Mouse (Mus musculus): ENCODE measurements at regions not wholly inside any gene's neighbourhood (a gene's known extent, or its start where the extent isn't known, plus 50 kb on each side); places are given as distances from the start of the nearest gene placed in this dataset.

DNA sequence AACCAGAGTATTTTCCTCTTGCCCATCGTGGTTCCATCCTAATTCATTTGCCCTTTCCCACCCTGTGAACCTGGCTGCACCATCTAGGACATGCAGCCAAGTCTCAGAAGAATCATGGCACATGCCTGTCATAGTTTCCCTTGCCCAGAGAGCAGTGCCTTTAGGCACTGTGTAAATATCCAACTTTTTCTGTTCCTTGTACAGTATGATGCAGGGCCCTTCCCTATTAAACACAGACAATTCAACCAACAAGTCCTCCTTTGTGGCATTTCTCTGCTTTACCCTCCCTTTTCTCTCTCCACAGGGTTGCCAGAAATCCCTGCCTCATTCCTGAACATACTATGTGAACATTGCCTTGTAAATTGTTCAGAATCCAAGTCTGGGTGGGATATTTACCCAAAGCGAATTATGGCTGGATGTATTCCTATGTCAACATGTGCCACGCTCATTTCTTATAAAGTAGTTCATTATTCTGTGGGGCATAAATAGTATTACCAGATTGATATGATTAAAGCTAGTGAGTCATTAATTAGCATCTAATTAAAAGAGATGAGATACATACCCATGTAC is 349.1 kb downstream of the Insc start:
- Histone ChIP-seq H3K4me1 (no peaks in the 10 kb centered on the region), H3K36me3 (no peaks in the 10 kb centered on the region), H3K9me3 (no peaks in the 10 kb centered on the region), H3K27ac (no peak overlapping the region), H3K27me3 (ENCODE audit: insufficient read depth, poor library complexity, severe bottlenecking) (no peaks in the 10 kb centered on the region), H3K4me3 (no peak overlapping the region)
- WGBS: 83% methylated on average over 3 of the region's 3 CpGs
- DNase-seq (ENCODE audit: low spot score): no peak

DNA sequence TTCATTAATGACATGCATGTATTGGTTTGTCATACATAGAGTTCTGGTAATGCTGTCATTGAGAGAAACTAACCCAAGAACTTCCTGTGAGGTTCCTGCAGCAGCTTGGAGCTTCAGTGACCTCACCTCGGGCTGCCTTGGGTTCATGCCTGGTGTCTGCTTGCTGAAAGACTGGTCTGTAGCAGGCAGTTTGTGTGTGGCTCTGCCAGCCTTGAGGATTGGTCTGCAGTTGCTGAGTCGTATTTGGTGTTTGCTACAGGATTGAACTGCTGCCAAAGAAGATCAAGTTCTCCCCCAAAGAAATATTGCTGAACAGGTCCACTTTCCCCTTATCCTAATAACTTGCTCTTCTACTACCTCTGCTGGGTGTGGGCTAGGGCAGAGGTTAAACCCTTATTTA is 362.5 kb downstream of the Insc start:
- no peak for DNase-seq (ENCODE audit: low spot score)
- 53% methylated on average over 2 of the region's 2 CpGs for WGBS
- H3K27ac ChIP-seq: no peak overlapping the region
- no peak overlapping the region for H3K4me3 ChIP-seq
- no peaks in the 10 kb centered on the region for H3K36me3 ChIP-seq
- no peaks in the 10 kb centered on the region for H3K27me3 ChIP-seq (ENCODE audit: insufficient read depth, poor library complexity, severe bottlenecking)
- H3K4me1 ChIP-seq: no peaks in the 10 kb centered on the region
- H3K9me3 ChIP-seq: no peaks in the 10 kb centered on the region

DNA sequence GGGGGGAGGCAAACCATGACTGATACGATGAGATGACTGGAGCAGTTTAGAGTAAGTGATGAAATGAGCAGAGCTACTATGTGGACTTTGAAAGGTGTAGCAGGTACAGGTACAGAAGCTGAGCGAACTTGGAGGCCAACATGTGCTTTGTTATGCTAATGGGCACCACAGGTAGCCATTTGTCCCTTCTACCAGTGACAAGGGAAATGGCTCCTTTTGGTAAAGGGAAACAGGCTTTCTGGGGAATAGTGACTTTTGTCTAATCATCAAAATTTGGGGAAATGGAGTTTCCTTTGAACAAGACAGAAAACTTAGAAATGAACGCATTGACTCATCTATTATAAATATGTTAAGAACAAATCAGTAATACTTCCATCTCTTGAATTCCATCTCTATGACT is 368.8 kb downstream of the Insc start:
- Histone ChIP-seq H3K4me3 (no peak overlapping the region), H3K27ac (no peak overlapping the region), H3K4me1 (no peaks in the 10 kb centered on the region), H3K27me3 (ENCODE audit: insufficient read depth, poor library complexity, severe bottlenecking) (no peaks in the 10 kb centered on the region), H3K36me3 (no peaks in the 10 kb centered on the region), H3K9me3 (no peaks in the 10 kb centered on the region)
- WGBS: 51% methylated on average over 3 of the region's 3 CpGs
- DNase-seq (ENCODE audit: low spot score): no peak

DNA sequence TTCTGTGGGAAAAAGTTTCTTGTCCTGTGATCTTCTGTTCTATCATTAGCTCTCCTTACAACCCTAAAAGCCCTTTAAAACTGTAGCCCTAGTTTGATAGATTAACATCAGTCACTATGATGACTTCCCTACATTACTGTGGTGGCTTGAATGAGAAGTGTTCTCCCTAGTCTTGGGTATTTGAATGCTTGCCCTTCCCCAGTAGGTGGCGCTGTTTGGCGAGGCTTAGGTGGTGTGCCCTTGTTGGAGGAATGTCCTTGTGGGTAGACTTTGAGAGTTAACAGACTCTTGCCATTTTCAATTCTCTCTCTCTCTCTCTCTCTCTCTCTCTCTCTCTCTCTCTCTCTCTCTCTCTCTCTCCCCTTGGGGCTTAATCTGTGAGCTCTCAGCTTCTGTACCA is 379.8 kb downstream of the Insc start:
- DNase-seq (ENCODE audit: low spot score): no peak

DNA sequence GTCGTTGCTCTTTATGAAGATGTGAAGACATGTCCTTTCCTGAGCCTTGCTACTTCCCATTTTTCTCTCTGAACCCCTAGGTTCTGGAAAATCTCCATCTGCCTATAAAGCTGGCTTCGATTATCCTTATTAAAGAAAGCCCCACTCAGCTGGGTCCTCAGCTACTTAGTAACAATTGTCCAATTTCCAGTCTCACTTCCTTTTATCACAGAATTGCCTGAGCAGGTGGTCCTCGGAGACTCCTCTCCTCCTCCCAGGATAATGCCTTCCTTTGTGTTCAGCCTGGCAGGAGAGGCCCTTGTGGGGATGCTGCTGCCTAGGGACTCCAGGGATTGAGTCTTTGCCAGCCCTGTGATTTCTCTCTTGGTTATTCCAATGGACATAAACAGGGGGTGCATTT is 385.5 kb downstream of the Insc start:
- 66% methylated on average over 3 of the region's 3 CpGs for WGBS
- no peaks in the 10 kb centered on the region for H3K36me3 ChIP-seq
- no peak overlapping the region for H3K4me3 ChIP-seq
- H3K27ac ChIP-seq: no peak overlapping the region; the same call in 1 of the 2 replicates
- peaks cover 17% of the 10 kb centered on the region; the same call in 1 of the 2 replicates for H3K4me1 ChIP-seq
- no peak for DNase-seq (ENCODE audit: low spot score)
- no peaks in the 10 kb centered on the region for H3K9me3 ChIP-seq
- H3K27me3 ChIP-seq (ENCODE audit: insufficient read depth, poor library complexity, severe bottlenecking): no peaks in the 10 kb centered on the region

More for the DNA sequence above, 379.8 kb downstream of the Insc start:
- H3K27ac ChIP-seq: no peak overlapping the region
- peaks cover 14% of the 10 kb centered on the region; the same call in 1 of the 2 replicates for H3K4me1 ChIP-seq
- H3K9me3 ChIP-seq: no peaks in the 10 kb centered on the region
- H3K36me3 ChIP-seq: no peaks in the 10 kb centered on the region
- H3K4me3 ChIP-seq: no peak overlapping the region
- 33% methylated on average over 2 of the region's 2 CpGs for WGBS
- H3K27me3 ChIP-seq (ENCODE audit: insufficient read depth, poor library complexity, severe bottlenecking): no peaks in the 10 kb centered on the region

DNA sequence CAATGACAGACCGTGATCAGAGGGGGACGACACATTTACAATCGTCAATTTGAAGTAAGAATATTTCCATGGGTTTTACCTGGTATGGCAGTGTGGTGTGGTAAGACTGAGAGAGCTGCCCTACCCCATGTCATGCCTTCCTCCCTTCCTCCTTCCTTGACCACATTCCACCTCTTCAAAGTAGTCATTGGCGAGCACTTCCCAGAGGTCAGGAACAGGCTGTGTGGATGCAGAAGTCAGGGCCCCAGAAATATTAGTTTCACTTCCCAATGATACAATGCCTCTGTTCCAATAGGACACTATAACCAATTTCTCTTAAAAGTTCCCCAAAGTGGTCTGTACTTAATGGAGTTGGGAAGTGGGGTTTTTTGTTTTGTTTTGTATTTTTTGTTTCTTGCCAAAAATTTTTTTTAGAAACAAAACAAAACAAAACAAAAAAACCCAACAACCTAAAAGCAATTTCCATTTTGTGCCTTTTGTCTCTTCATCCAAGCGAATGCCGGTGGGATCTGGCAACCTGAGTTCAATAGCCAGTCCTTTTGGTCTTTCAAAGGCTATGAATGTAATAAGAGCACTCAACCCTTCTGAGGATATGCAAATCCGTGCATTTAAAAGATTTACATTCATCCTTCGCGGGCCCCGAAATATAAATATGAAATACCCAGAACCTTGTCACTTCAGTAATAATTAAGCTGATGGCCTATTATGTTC is 387.9 kb downstream of the Insc start:
- no peak for DNase-seq (ENCODE audit: low spot score)
- no peaks in the 10 kb centered on the region for H3K9me3 ChIP-seq
- H3K27ac ChIP-seq: no peak overlapping the region
- H3K4me1 ChIP-seq: peaks cover 17% of the 10 kb centered on the region; the same call in 1 of the 2 replicates
- H3K36me3 ChIP-seq: no peaks in the 10 kb centered on the region
- no peak overlapping the region for H3K4me3 ChIP-seq
- 89% methylated on average over 10 of the region's 10 CpGs for WGBS
- no peaks in the 10 kb centered on the region for H3K27me3 ChIP-seq (ENCODE audit: insufficient read depth, poor library complexity, severe bottlenecking)

DNA sequence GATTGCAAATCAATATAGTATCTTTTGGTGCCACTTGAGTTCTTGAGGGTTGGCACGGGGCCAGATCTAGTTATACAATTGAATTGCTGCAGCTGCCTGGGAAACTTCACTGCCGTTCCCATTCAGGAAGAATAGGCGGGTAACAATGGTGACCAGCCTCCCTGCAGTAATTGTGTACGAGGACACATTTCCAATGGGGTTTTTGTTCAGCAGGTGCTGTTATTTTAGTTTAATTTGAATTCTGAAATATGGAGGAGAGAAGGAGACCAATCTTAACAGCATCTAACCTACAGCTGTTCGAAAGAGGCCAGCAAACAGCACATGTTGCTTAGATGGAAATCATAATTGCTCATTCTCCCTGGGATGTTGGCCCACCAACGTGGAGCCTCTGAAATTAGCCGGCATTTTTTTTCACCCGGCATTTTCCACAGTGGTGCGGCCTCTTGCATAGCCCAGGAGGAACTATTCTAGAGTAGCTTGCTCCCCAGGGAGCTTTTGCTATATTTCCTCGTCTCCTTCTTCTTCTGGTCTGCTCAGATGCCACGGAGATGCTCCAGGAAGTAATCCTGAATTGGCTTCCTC is 388.6 kb downstream of the Insc start:
- no peak for DNase-seq (ENCODE audit: low spot score)

DNA sequence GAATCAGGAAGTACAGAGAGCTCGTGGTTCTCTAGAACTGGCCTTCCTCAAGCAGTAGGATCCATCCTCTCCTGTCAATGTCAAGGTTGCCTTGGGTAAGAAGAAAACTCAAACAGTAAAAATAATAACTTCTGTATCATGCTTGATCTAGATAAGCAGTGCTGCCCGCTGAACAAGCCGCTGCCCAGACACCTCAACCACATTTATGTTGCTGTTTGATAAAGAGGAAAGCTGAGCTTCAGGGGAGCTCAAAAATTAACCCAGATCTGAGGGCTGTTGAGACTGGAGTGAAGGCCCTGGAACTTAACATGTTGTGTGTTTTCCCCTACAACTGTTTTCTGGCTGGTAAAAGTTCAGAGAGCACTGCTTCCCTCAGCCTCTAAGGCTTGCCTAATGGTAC is 389.1 kb downstream of the Insc start:
- WGBS: 76% methylated on average over 3 of the region's 3 CpGs
- Histone ChIP-seq H3K27ac (no peak overlapping the region), H3K36me3 (no peaks in the 10 kb centered on the region), H3K4me1 (peaks cover 10% of the 10 kb centered on the region; the same call in 1 of the 2 replicates), H3K9me3 (no peaks in the 10 kb centered on the region), H3K27me3 (ENCODE audit: insufficient read depth, poor library complexity, severe bottlenecking) (no peaks in the 10 kb centered on the region), H3K4me3 (no peak overlapping the region)
- no peak for DNase-seq (ENCODE audit: low spot score)

More for the DNA sequence above, 388.6 kb downstream of the Insc start:
- H3K27me3 ChIP-seq (ENCODE audit: insufficient read depth, poor library complexity, severe bottlenecking): no peaks in the 10 kb centered on the region
- no peak overlapping the region for H3K27ac ChIP-seq
- 74% methylated on average over 11 of the region's 11 CpGs for WGBS
- peaks cover 15% of the 10 kb centered on the region; the same call in 1 of the 2 replicates for H3K4me1 ChIP-seq
- no peak overlapping the region for H3K4me3 ChIP-seq
- no peaks in the 10 kb centered on the region for H3K9me3 ChIP-seq
- no peaks in the 10 kb centered on the region for H3K36me3 ChIP-seq

DNA sequence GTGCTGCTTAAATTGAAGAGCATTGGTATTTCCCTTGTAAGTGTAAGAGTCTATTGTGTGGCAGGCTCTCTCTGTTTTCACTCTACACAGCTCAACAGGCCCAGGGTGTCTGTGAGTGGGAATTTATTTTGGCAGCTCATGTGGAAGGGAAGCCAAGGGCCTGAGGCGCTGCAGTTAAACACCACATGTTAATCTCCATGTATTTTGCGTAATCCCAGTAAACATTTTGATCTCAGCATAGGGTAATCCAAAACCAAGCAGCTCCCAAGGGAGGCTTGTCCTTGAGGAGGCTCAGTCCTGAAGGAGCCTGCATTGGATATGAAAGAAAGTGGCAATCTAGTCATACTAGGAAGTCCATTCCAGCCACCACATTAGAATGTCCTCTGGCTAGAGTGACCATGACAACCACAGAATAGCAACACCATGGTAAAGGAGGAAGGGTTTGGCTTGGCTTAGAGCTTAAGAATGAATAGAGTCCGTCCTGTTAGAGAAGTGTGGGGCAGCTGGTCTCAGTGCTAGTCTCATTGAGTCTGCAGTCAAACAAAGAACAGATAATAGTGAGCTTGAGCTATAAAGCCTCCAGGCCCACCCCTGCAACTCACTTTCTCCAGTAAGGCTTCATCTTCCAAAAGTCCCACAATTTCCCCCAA is 391.6 kb downstream of the Insc start:
- Histone ChIP-seq H3K9me3 (no peaks in the 10 kb centered on the region), H3K27ac (no peak overlapping the region), H3K27me3 (ENCODE audit: insufficient read depth, poor library complexity, severe bottlenecking) (no peaks in the 10 kb centered on the region), H3K4me1 (no peaks in the 10 kb centered on the region), H3K4me3 (no peak overlapping the region), H3K36me3 (no peaks in the 10 kb centered on the region)
- DNase-seq (ENCODE audit: low spot score): no peak
- WGBS: 82% methylated on average over 3 of the region's 3 CpGs

DNA sequence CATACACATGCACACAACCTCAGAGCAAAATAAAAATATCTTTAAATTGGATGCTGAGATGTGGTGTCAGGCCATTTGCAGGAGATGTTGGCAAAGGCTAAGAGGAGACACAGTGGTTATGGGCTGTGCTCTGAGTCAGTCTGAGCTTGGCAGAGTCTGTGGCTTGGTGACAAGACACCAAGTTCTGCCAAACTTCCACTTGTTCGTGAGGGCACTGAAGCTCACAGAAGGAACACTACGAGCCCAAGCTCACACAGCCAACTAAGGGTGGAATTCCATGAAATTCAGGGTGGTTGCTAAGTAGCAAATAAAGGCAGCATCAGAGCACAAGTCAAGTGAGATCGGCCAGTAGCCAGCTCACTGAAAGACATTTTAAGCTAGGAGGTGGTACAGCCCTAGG is 396.8 kb downstream of the Insc start:
- no peaks in the 10 kb centered on the region for H3K27me3 ChIP-seq (ENCODE audit: insufficient read depth, poor library complexity, severe bottlenecking)
- H3K9me3 ChIP-seq: no peaks in the 10 kb centered on the region
- no peak overlapping the region for H3K4me3 ChIP-seq
- no peaks in the 10 kb centered on the region for H3K4me1 ChIP-seq
- no peak overlapping the region for H3K27ac ChIP-seq
- WGBS: 82% methylated on average over 3 of the region's 3 CpGs
- no peaks in the 10 kb centered on the region for H3K36me3 ChIP-seq
- DNase-seq (ENCODE audit: low spot score): no peak

DNA sequence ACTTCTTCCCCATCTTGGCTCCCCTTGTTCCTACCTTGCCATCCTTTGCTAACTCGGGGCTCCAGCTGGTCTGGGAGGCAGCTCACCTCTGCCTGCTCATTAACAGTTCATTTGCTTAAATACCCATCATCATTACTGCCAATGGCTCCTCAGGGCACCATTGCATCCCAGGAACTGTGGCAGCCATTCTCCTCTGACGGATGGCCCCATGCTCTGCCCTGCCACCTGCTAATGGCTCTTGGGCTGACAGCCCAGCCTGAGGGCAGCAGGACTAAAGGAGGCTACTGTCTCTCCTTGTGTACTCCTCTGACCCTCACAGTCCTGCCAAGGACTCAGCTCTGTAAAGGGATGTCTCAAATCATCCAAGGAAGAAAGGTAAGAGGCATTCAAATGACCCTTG is 398.7 kb downstream of the Insc start:
- Histone ChIP-seq H3K9me3 (no peaks in the 10 kb centered on the region), H3K27ac (no peak overlapping the region), H3K36me3 (no peaks in the 10 kb centered on the region), H3K27me3 (ENCODE audit: insufficient read depth, poor library complexity, severe bottlenecking) (no peaks in the 10 kb centered on the region), H3K4me3 (no peak overlapping the region), H3K4me1 (no peaks in the 10 kb centered on the region)
- 79% methylated on average over 2 of the region's 2 CpGs for WGBS
- no peak for DNase-seq (ENCODE audit: low spot score)

DNA sequence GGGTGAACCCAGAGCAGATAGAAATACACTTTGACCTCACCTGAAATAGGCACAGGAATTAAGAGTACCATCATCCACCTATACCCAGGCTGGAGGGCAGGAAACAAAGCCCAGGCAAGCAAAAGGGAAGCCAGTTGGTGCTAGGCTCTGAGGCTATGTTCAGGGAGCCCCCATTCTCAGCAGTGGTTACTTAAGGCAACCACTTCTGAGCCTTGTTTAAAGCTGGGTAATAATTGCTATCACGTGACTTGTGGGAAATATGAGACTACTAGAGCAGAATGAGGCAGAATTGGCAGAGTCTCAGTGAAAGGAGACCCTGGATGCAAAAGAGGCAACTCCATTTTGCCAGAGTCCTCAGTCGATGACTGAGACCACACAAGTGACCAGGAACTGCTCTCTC is 401.5 kb downstream of the Insc start:
- DNase-seq (ENCODE audit: low spot score): no peak
- whole genome bisulfite sequencing: 62% methylated on average over 2 of the region's 2 CpGs

DNA sequence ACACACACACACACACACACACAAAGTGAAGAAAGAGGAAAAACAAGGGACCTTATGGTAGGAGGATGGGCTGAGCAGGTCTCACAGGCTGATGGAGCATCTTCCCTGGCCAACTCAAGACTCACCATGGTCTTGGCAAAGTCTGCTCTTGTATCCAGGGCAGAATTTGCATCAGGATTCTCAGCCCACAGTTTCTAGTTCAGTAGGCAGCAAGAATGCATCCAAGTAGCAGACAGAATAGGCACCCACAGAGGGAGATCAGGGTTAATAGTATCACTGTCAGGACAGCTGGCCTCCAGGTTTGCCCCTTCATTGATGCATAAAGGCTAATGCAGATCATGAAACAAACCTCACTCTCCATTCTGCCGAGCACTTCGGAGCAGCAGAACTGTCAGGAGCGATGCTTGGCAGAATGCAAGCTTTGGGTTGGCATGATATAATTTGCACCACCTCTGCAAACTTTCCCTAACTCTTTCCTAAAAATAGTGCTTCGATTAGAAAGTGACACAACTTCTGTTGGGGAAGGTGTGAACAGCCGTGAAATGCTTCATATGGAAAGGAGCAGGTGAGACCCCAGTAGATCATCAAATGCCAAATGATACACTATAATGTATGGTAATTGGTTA is 404.0 kb downstream of the Insc start:
- no peaks in the 10 kb centered on the region for H3K36me3 ChIP-seq
- WGBS: 86% methylated on average over 5 of the region's 5 CpGs
- DNase-seq (ENCODE audit: low spot score): no peak
- no peak overlapping the region for H3K27ac ChIP-seq
- H3K27me3 ChIP-seq (ENCODE audit: insufficient read depth, poor library complexity, severe bottlenecking): no peaks in the 10 kb centered on the region
- H3K4me3 ChIP-seq: no peak overlapping the region
- H3K9me3 ChIP-seq: no peaks in the 10 kb centered on the region
- no peaks in the 10 kb centered on the region for H3K4me1 ChIP-seq

More for the DNA sequence above, 401.5 kb downstream of the Insc start:
- no peaks in the 10 kb centered on the region for H3K27me3 ChIP-seq (ENCODE audit: insufficient read depth, poor library complexity, severe bottlenecking)
- H3K4me3 ChIP-seq: no peak overlapping the region
- H3K9me3 ChIP-seq: no peaks in the 10 kb centered on the region
- no peak overlapping the region for H3K27ac ChIP-seq
- no peaks in the 10 kb centered on the region for H3K36me3 ChIP-seq
- H3K4me1 ChIP-seq: no peaks in the 10 kb centered on the region
